Mouse (Mus musculus) cerebellum, postnatal 14 days (tissue): ENCODE data around the gene Smoc1.

Experiments
- DNase-seq, 2 experiments: peaks; one replicate each; pipeline ENCODE4 v3.0.0; 2021; ENCODE audit warnings: mixed read lengths in 2 of 2

The Smoc1 gene

GRCm38 (mm10) chr12:81227767-81228460 lies 201.3 kb downstream of the Smoc1 start:
- peak; percentile 53 to 64 for DNase-seq

- no peak for DNase-seq
Measured at GRCm38 (mm10) chr12:81233746-81234380, 207.3 kb downstream of the Smoc1 start.

DNA sequence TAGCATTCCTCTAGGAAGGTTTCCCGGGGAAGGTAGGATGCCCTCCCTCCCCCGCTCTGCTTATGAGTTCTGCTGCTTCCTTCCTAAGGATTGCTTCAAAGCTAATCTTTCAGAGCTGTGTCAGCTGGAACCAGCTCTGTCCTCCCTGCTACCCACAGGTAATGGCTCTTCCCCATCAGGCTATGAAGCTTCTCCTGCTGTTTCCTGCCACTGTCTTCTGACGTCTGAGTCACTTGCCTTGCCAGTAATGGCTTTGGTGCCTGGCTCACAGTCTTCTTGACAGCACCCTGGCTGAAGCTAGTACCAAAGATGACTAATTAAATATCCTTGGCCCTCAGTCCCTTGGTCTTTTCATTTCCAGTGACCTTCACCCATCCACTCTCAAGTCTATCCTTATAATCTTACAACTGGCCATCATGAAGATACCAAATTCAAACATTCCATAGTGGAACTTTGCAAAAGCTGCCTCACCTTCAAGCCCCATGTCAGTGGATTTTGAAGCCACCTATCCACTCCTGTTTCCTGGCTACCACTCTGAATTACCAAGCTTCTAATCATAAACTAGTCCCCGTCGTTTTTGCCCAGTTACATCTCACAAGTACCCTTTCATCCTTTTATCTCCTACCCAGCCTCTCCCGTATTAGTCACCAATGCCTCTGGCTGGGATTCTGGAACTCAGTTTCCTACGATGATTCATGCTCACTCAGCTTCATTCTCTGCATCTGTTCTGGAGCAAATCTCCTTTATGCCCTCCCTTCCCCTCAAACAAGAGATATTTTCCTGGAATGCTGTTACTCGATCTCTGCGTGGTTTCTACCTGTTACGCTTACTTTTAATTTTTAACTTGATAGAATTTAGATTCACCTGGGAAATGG lies 209.1 kb downstream of the Smoc1 start:
- no peak for DNase-seq
